In the genomic region with DNA sequence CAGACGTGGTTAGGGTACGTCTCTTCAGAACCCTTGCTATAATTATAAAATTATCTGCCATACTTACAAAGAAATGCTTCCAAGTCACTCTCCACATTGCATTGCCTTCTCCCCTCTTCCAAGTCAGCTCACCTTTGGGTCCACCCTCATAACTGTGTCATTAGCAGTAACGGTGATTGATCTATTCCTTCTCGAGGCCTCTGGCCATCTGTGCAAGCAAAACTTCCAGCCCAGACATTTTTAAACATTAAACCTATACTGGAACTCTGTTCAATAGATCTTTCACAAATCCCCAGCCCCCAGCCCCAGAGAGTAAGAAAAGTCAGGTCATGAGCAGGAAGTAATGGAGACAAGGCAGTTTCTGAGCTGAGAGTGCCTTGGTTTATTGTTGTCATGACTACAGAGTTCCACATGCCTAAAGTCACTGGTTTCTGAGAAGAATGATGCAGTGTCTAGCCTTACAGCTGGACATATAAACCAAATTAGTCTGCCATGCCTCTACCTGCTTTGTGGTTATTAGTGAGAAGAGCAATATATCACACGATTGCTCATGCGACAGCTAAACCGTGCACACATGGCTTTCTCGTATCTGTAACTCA, we compare ENCODE assay signal across 11 mouse cellular contexts.
A peak's percentile ranks its signal among the peaks of the same experiment; 100 is the strongest.
DNase-seq lines count a peak whose midpoint lies in the region; ATAC-seq and TF ChIP-seq lines count a peak whose summit lies in the region.
"Had no signal": no experiment of that assay in that cellular context is flagged by ENCODE, and none has a peak within 500 bp of the region (broad histone marks: within the 10 kb centered on the region; RNA-seq: fewer than 3 reads in every experiment).

No protein-coding gene starts in this region.

- no peak for TF ChIP-seq CTCF in midbrain, postnatal 0 days (IDR thresholded peaks at IDR 0.05)
- no peak for TF ChIP-seq CTCF in hindbrain, postnatal 0 days (IDR thresholded peaks at IDR 0.05; ENCODE audit: low read depth)

- no peaks in the 10 kb centered on the region for H3K27me3 ChIP-seq in midbrain, postnatal 0 days (ENCODE audit: insufficient read depth, low read length)
- no peaks in the 10 kb centered on the region for H3K27me3 ChIP-seq in midbrain, embryonic 16.5 days (ENCODE audit: control insufficient read depth, insufficient read depth, low read depth, low read length)
- H3K27me3 ChIP-seq in embryonic facial prominence, embryonic 11.5 days (ENCODE audit: control insufficient read depth, insufficient read depth, low read length), result no peaks in the 10 kb centered on the region
- no peaks in the 10 kb centered on the region for H3K27me3 ChIP-seq in hindbrain, postnatal 0 days (ENCODE audit: insufficient read depth, low read length)
- no peaks in the 10 kb centered on the region for H3K27me3 ChIP-seq in stomach, embryonic 16.5 days (ENCODE audit: control insufficient read depth, insufficient read depth, low read length)

- DNase-seq in midbrain, postnatal 0 days (ENCODE audit: low spot score), result peak; percentile 21
- DNase-seq in embryonic facial prominence, embryonic 11.5 days (ENCODE audit: low spot score), result peak; percentile 68
- peak; percentile 20 for DNase-seq in hindbrain, postnatal 0 days (ENCODE audit: low spot score)
- DNase-seq in layer of hippocampus, adult 9-10 months (ENCODE audit: low spot score), result no peak
- DNase-seq in cerebellum, adult 11-12 months, result no peak
- DNase-seq: adrenal gland, postnatal 25 days; kidney, postnatal 25 days; lung, adult 2 months had no signal

- no peak for ATAC-seq in midbrain, postnatal 0 days (ENCODE audit: low FRiP score)
- no peak for ATAC-seq in midbrain, embryonic 16.5 days
- peak; percentile 75 for ATAC-seq in embryonic facial prominence, embryonic 11.5 days (replicated peaks; ENCODE audit: insufficient number of reproducible peaks, low FRiP score, low TSS enrichment, low read depth)
- ATAC-seq in hindbrain, postnatal 0 days, result no peak
- 0 out of 2 replicates have a peak, but pooled peaks have one; percentile 31 for ATAC-seq in stomach, embryonic 16.5 days (ENCODE audit: insufficient read depth, low FRiP score)

- WGBS in midbrain, postnatal 0 days, result 78% methylated on average over 8 of the region's 8 CpGs
- 82% methylated on average over 8 of the region's 8 CpGs for WGBS in midbrain, embryonic 16.5 days
- WGBS in embryonic facial prominence, embryonic 11.5 days, result 46% methylated on average over 8 of the region's 8 CpGs
- 61% methylated on average over 8 of the region's 8 CpGs for WGBS in hindbrain, postnatal 0 days
- WGBS in stomach, embryonic 16.5 days, result 43% methylated on average over 8 of the region's 8 CpGs

- no peaks in the 10 kb centered on the region for H3K36me3 ChIP-seq in midbrain, postnatal 0 days (ENCODE audit: insufficient read depth, low read length)
- H3K36me3 ChIP-seq in midbrain, embryonic 16.5 days (ENCODE audit: control insufficient read depth, insufficient read depth, low read length), result no peaks in the 10 kb centered on the region
- no peaks in the 10 kb centered on the region for H3K36me3 ChIP-seq in embryonic facial prominence, embryonic 11.5 days (replicated peaks; ENCODE audit: control insufficient read depth, insufficient read depth, low read depth, low read length)
- no peaks in the 10 kb centered on the region for H3K36me3 ChIP-seq in hindbrain, postnatal 0 days (ENCODE audit: insufficient read depth, low read length)
- no peaks in the 10 kb centered on the region for H3K36me3 ChIP-seq in stomach, embryonic 16.5 days (ENCODE audit: control insufficient read depth, insufficient read depth, low read length)

- no peak overlapping the region for H3K4me2 ChIP-seq in midbrain, postnatal 0 days (ENCODE audit: low read depth, low read length, poor library complexity, severe bottlenecking)
- H3K4me2 ChIP-seq in midbrain, embryonic 16.5 days (ENCODE audit: low read length), result no peak overlapping the region
- H3K4me2 ChIP-seq in embryonic facial prominence, embryonic 11.5 days (ENCODE audit: low read depth, low read length), result no peak overlapping the region
- H3K4me2 ChIP-seq in hindbrain, postnatal 0 days (ENCODE audit: low read depth, low read length), result no peak overlapping the region
- no peak overlapping the region for H3K4me2 ChIP-seq in stomach, embryonic 16.5 days (ENCODE audit: low read depth, low read length)

- no peak overlapping the region for H3K27ac ChIP-seq in midbrain, postnatal 0 days (ENCODE audit: low read depth, low read length)
- no peak overlapping the region for H3K27ac ChIP-seq in midbrain, embryonic 16.5 days (ENCODE audit: low read length)
- peak overlapping the region; percentile 72 for H3K27ac ChIP-seq in embryonic facial prominence, embryonic 11.5 days (replicated peaks; ENCODE audit: low read depth, low read length)
- H3K27ac ChIP-seq in hindbrain, postnatal 0 days, result no peak overlapping the region
- H3K27ac ChIP-seq in stomach, embryonic 16.5 days (ENCODE audit: low read length), result no peak overlapping the region
- H3K27ac ChIP-seq: left cerebral cortex, adult 2 months had no signal

- no peak overlapping the region for H3K9ac ChIP-seq in midbrain, postnatal 0 days (replicated peaks; ENCODE audit: low read length, poor library complexity, severe bottlenecking)
- no peak overlapping the region for H3K9ac ChIP-seq in midbrain, embryonic 16.5 days (ENCODE audit: low read depth, low read length)
- H3K9ac ChIP-seq in embryonic facial prominence, embryonic 11.5 days (replicated peaks; ENCODE audit: low read length), result no peak overlapping the region
- H3K9ac ChIP-seq in hindbrain, postnatal 0 days (replicated peaks; ENCODE audit: low read length), result no peak overlapping the region
- H3K9ac ChIP-seq in stomach, embryonic 16.5 days (ENCODE audit: low read length), result no peak overlapping the region

- no peak overlapping the region for H3K4me3 ChIP-seq in midbrain, postnatal 0 days (ENCODE audit: low read depth, low read length)
- H3K4me3 ChIP-seq in midbrain, embryonic 16.5 days (ENCODE audit: low read depth, low read length), result no peak overlapping the region
- no peak overlapping the region for H3K4me3 ChIP-seq in embryonic facial prominence, embryonic 11.5 days (ENCODE audit: low read depth, low read length)
- no peak overlapping the region for H3K4me3 ChIP-seq in hindbrain, postnatal 0 days (ENCODE audit: low read length)
- no peak overlapping the region for H3K4me3 ChIP-seq in stomach, embryonic 16.5 days (replicated peaks; ENCODE audit: low read length)
- H3K4me3 ChIP-seq: left cerebral cortex, adult 2 months had no signal

- no peaks in the 10 kb centered on the region; the same call in 1 of the 2 replicates for H3K4me1 ChIP-seq in midbrain, postnatal 0 days (ENCODE audit: insufficient read depth, low read length)
- H3K4me1 ChIP-seq in midbrain, embryonic 16.5 days (ENCODE audit: control insufficient read depth, insufficient read depth, low read length), result no peaks in the 10 kb centered on the region
- no peaks in the 10 kb centered on the region for H3K4me1 ChIP-seq in embryonic facial prominence, embryonic 11.5 days (ENCODE audit: control insufficient read depth, insufficient read depth, low read length)
- no peaks in the 10 kb centered on the region for H3K4me1 ChIP-seq in hindbrain, postnatal 0 days (ENCODE audit: insufficient read depth, low read length)
- H3K4me1 ChIP-seq in stomach, embryonic 16.5 days (ENCODE audit: control insufficient read depth, insufficient read depth, low read length), result peaks cover 11% of the 10 kb centered on the region

- H3K9me3 ChIP-seq in midbrain, postnatal 0 days (ENCODE audit: low read length), result no peaks in the 10 kb centered on the region
- no peaks in the 10 kb centered on the region for H3K9me3 ChIP-seq in midbrain, embryonic 16.5 days (replicated peaks; ENCODE audit: control insufficient read depth, low read length, poor library complexity, severe bottlenecking)
- H3K9me3 ChIP-seq in embryonic facial prominence, embryonic 11.5 days (replicated peaks; ENCODE audit: control insufficient read depth, low read length), result no peaks in the 10 kb centered on the region
- H3K9me3 ChIP-seq in hindbrain, postnatal 0 days (ENCODE audit: low read length), result no peaks in the 10 kb centered on the region
- no peaks in the 10 kb centered on the region for H3K9me3 ChIP-seq in stomach, embryonic 16.5 days (replicated peaks; ENCODE audit: control insufficient read depth, low read length)

Comparison
In these comparisons a context has a peak if more than half of its experiments do, and no peak if none do; other contexts are left out.
1. ATAC-seq: peak in embryonic facial prominence, embryonic 11.5 days (single experiment) and stomach, embryonic 16.5 days (single experiment); none in midbrain, postnatal 0 days (single experiment), midbrain, embryonic 16.5 days (single experiment) and hindbrain, postnatal 0 days (single experiment).
2. DNase-seq: peak in midbrain, postnatal 0 days (single experiment), embryonic facial prominence, embryonic 11.5 days (single experiment) and hindbrain, postnatal 0 days (single experiment); none in layer of hippocampus, adult 9-10 months (single experiment) and cerebellum, adult 11-12 months (single experiment).